Mouse (Mus musculus): ENCODE measurements around the gene Atp6v1d. TPM values are rescaled to one million over a fixed set of nuclear protein-coding genes. Genes with fewer than 3 reads are reported as not detected.
A peak's percentile ranks its signal among the peaks of the same experiment; 100 is the strongest.

The Atp6v1d gene
- total and polyA plus RNA-seq, 3 experiments = 28.4 to 74.0 (median 65.6) TPM

- peaks cover 6% of the 10 kb centered on the region for H3K9me3 ChIP-seq (replicated peaks; ENCODE audit: low read length)
- no peak overlapping the region; the same call in 1 of the 2 replicates for H3K4me2 ChIP-seq (ENCODE audit: insufficient read depth, low read depth, poor library complexity, severe bottlenecking)
- H3K27ac ChIP-seq (ENCODE audit: insufficient read depth, low read depth) = no peak overlapping the region
- no peaks in the 10 kb centered on the region for H3K27me3 ChIP-seq (replicated peaks)
- in situ Hi-C loops (cut with MboI; ENCODE audit: low pct_ligation_motif_present, low pct_unique_long_range_greater_than_20kb, low sequenced_read_pairs) (no loop called here), dilution Hi-C loops (cut with MboI; ENCODE audit: extremely low pct_ligation_motif_present, extremely low pct_unique_long_range_greater_than_20kb, low sequenced_read_pairs) (no loop called here)
- H3K4me1 ChIP-seq (ENCODE audit: control insufficient read depth in 1 of 2, insufficient read depth in 2 of 2) = peaks cover 0 to 5% of the 10 kb centered on the region in 2 experiments; a peak in 2 of 4 replicates
- DNase-seq (ENCODE audit: extremely low read depth) = no peak
- no peaks in the 10 kb centered on the region for H3K36me3 ChIP-seq (replicated peaks in 1 of 2; ENCODE audit: control insufficient read depth in 1 of 2, insufficient read depth in 1 of 2, low read length in 1 of 2)
- no peak overlapping the region for H3K4me3 ChIP-seq (replicated peaks in 1 of 3; ENCODE audit: low read depth in 2 of 3, low read length in 2 of 3, poor library complexity in 1 of 3)
- H3K79me2 ChIP-seq (replicated peaks; ENCODE audit: control insufficient read depth, extremely low read depth, insufficient read depth, poor library complexity, severe bottlenecking) = no peaks in the 10 kb centered on the region
- H3K9ac ChIP-seq (ENCODE audit: insufficient read depth, low read depth) = no peak overlapping the region
- TF ChIP-seq RAD21 (IDR thresholded peaks at IDR 0.05; ENCODE audit: low read depth, low read length) = no peak
- TF ChIP-seq ZNF384 (IDR thresholded peaks at IDR 0.05; ENCODE audit: low read depth, low read length) = no peak
- no peak for TF ChIP-seq USF1 (IDR thresholded peaks at IDR 0.05; ENCODE audit: low read depth, low read length)
- TF ChIP-seq CHD2 (IDR thresholded peaks at IDR 0.05; ENCODE audit: low read length) = no peak
- no peak for TF ChIP-seq CHD1 (IDR thresholded peaks at IDR 0.05; ENCODE audit: low read depth, low read length)
- TF ChIP-seq JUN (IDR thresholded peaks at IDR 0.05; ENCODE audit: insufficient read depth, low read depth, low read length) = no peak
- no peak for TF ChIP-seq MAFK (IDR thresholded peaks at IDR 0.05; ENCODE audit: insufficient replicate concordance, low read length)
- no peak for TF ChIP-seq MAZ (IDR thresholded peaks at IDR 0.05; ENCODE audit: low read depth, low read length)
- TF ChIP-seq E2F4 (IDR thresholded peaks at IDR 0.05; ENCODE audit: insufficient replicate concordance, low read depth, low read length) = no peak
Measured at GRCm38 (mm10) chr12:78910684-78911461, 49.4 kb upstream of the Atp6v1d start.

- H3K79me2 ChIP-seq (replicated peaks; ENCODE audit: control insufficient read depth, extremely low read depth, insufficient read depth, poor library complexity, severe bottlenecking) = no peaks in the 10 kb centered on the region
- TF ChIP-seq EP300 (IDR thresholded peaks at IDR 0.05; ENCODE audit: low read length) (no peak), TBP (conservative IDR thresholded peaks at IDR 0.05; ENCODE audit: low read depth, low read length) (no peak)
- H3K4me3 ChIP-seq (replicated peaks in 1 of 3; ENCODE audit: low read depth in 2 of 3, low read length in 2 of 3, poor library complexity in 1 of 3) = no peak overlapping the region
- no peak for DNase-seq (ENCODE audit: extremely low read depth)
- H3K4me2 ChIP-seq (ENCODE audit: insufficient read depth, low read depth, poor library complexity, severe bottlenecking) = no peak overlapping the region
- no peak overlapping the region for H3K9ac ChIP-seq (ENCODE audit: insufficient read depth, low read depth)
- no peaks in the 10 kb centered on the region for H3K27me3 ChIP-seq (replicated peaks)
- H3K4me1 ChIP-seq (ENCODE audit: control insufficient read depth in 1 of 2, insufficient read depth in 2 of 2) = peaks cover 0 to 5% of the 10 kb centered on the region in 2 experiments; a peak in 2 of 4 replicates
- in situ Hi-C loops (cut with MboI; ENCODE audit: low pct_ligation_motif_present, low pct_unique_long_range_greater_than_20kb, low sequenced_read_pairs) (no loop called here), dilution Hi-C loops (cut with MboI; ENCODE audit: extremely low pct_ligation_motif_present, extremely low pct_unique_long_range_greater_than_20kb, low sequenced_read_pairs) (no loop called here)
- H3K36me3 ChIP-seq (replicated peaks in 1 of 2; ENCODE audit: control insufficient read depth in 1 of 2, insufficient read depth in 1 of 2, low read length in 1 of 2) = no peaks in the 10 kb centered on the region
- peaks cover 6% of the 10 kb centered on the region for H3K9me3 ChIP-seq (replicated peaks; ENCODE audit: low read length)
- H3K27ac ChIP-seq (ENCODE audit: insufficient read depth, low read depth) = no peak overlapping the region
Measured at GRCm38 (mm10) chr12:78908081-78908605, 46.7 kb upstream of the Atp6v1d start.

GRCm38 (mm10) chr12:78906707-78907162 lies 45.3 kb upstream of the Atp6v1d start, which contains the start of gene Plek2:
TSS of gene Plek2 (minus strand) at chr12:78906964.
- no peak for DNase-seq (ENCODE audit: extremely low read depth)
- dilution Hi-C loops (cut with MboI; ENCODE audit: extremely low pct_ligation_motif_present, extremely low pct_unique_long_range_greater_than_20kb, low sequenced_read_pairs) (no loop called here), in situ Hi-C loops (cut with MboI; ENCODE audit: low pct_ligation_motif_present, low pct_unique_long_range_greater_than_20kb, low sequenced_read_pairs) (no loop called here)
- Histone ChIP-seq H3K4me1 (ENCODE audit: control insufficient read depth in 1 of 2, insufficient read depth in 2 of 2) (peaks cover under 1 to 5% of the 10 kb centered on the region in 2 experiments; a peak in 3 of 4 replicates), H3K9ac (ENCODE audit: insufficient read depth, low read depth) (no peak within 1 kb of the TSS), H3K36me3 (replicated peaks in 1 of 2; ENCODE audit: control insufficient read depth in 1 of 2, insufficient read depth in 1 of 2, low read length in 1 of 2) (no peaks in the 10 kb centered on the region), H3K79me2 (replicated peaks; ENCODE audit: control insufficient read depth, extremely low read depth, insufficient read depth, poor library complexity, severe bottlenecking) (no peaks in the 10 kb centered on the region), H3K27me3 (replicated peaks) (no peaks in the 10 kb centered on the region), H3K9me3 (replicated peaks; ENCODE audit: low read length) (peaks cover 6% of the 10 kb centered on the region), H3K4me3 (replicated peaks in 1 of 3; ENCODE audit: low read depth in 2 of 3, low read length in 2 of 3, poor library complexity in 1 of 3) (peak within 1 kb of the TSS in 1 of 3 experiments; percentile 80), H3K4me2 (ENCODE audit: insufficient read depth, low read depth, poor library complexity, severe bottlenecking) (peak within 1 kb of the TSS; percentile 48), H3K27ac (ENCODE audit: insufficient read depth, low read depth) (no peak within 1 kb of the TSS)
- peak; percentile 48; the same call in 1 of the 2 replicates for TF ChIP-seq ELF1 (IDR thresholded peaks at IDR 0.05; ENCODE audit: low read depth, low read length)
- no peak for TF ChIP-seq ETS1 (conservative IDR thresholded peaks at IDR 0.05; ENCODE audit: low read depth, low read length)
- no peak for TF ChIP-seq KAT2A (IDR thresholded peaks at IDR 0.05; ENCODE audit: insufficient replicate concordance, low read length)
- TF ChIP-seq USF1 (IDR thresholded peaks at IDR 0.05; ENCODE audit: low read depth, low read length) = no peak
- TF ChIP-seq ZKSCAN1 (IDR thresholded peaks at IDR 0.05; ENCODE audit: borderline replicate concordance, low read depth, low read length) = no peak
- TF ChIP-seq MXI1 (IDR thresholded peaks at IDR 0.05; ENCODE audit: low read depth, low read length) = no peak
- peak in 1 of 2 experiments; percentile 45; a peak in 2 of 4 replicates for TF ChIP-seq CTCF (conservative IDR thresholded peaks at IDR 0.05 in 1 of 2, IDR thresholded peaks at IDR 0.05 in 1 of 2; ENCODE audit: low read depth in 2 of 2, low read length in 2 of 2)
- TF ChIP-seq MAZ (IDR thresholded peaks at IDR 0.05; ENCODE audit: low read depth, low read length) = no peak
- TF ChIP-seq SMC3 (IDR thresholded peaks at IDR 0.05; ENCODE audit: low read depth, low read length) = peak; percentile 5; the same call in 1 of the 2 replicates
- TF ChIP-seq IRF4 (IDR thresholded peaks at IDR 0.05; ENCODE audit: low read depth, low read length) = no peak
- no peak for TF ChIP-seq JUN (IDR thresholded peaks at IDR 0.05; ENCODE audit: insufficient read depth, low read depth, low read length)
- no peak for TF ChIP-seq CHD1 (IDR thresholded peaks at IDR 0.05; ENCODE audit: low read depth, low read length)
- no peak for TF ChIP-seq JUND (conservative IDR thresholded peaks at IDR 0.05; ENCODE audit: low read depth, low read length)
- TF ChIP-seq MAFK (IDR thresholded peaks at IDR 0.05; ENCODE audit: insufficient replicate concordance, low read length) = no peak
- TF ChIP-seq NRF1 (IDR thresholded peaks at IDR 0.05; ENCODE audit: low read depth, low read length) = no peak
- no peak for TF ChIP-seq RCOR1 (conservative IDR thresholded peaks at IDR 0.05; ENCODE audit: low read depth, low read length)
